Mouse (Mus musculus) layer of hippocampus, postnatal 25 days (tissue): ENCODE results near the gene Sit1. TPM values are rescaled to one million over a fixed set of nuclear protein-coding genes. Genes with fewer than 3 reads are reported as not detected.

ENCODE experiments used
- DNase-seq, 2 experiments: peaks; one replicate each; pipeline ENCODE4 v3.0.0; 2022; ENCODE audit warnings: mixed read lengths in 2 of 2, low spot score in 1 of 2; ENCODE audit errors: extremely low spot score in 1 of 2
- total RNA-seq, 2 experiments: library from RNA; stranded (reverse); gene quantifications; 2 replicates each; pipeline ENCODE4 v1.2.3; 2021

Gene Sit1
- total RNA-seq, 2 experiments from 2014 or later = not detected

- DNase-seq = no peak
These were observed 6.9 kb downstream of the Sit1 start for GRCm38 (mm10) chr4:43476604-43477003.

GRCm38 (mm10) chr4:43473636-43474035 lies 9.9 kb downstream of the Sit1 start:
- DNase-seq = no peak

GRCm38 (mm10) chr4:43470301-43470700 lies 13.2 kb downstream of the Sit1 start:
- DNase-seq = no peak

GRCm38 (mm10) chr4:43466872-43467271 lies 16.7 kb downstream of the Sit1 start:
- DNase-seq = no peak

GRCm38 (mm10) chr4:43465935-43466334 lies 17.6 kb downstream of the Sit1 start:
- no peak for DNase-seq

- DNase-seq = no peak
These were observed 20.4 kb downstream of the Sit1 start for GRCm38 (mm10) chr4:43463102-43463501.

- no peak for DNase-seq
These were observed 26.4 kb downstream of the Sit1 start for GRCm38 (mm10) chr4:43457124-43457523.

GRCm38 (mm10) chr4:43456470-43456869 lies 27.1 kb downstream of the Sit1 start:
- DNase-seq = no peak

- DNase-seq = no peak
These were observed 29.3 kb downstream of the Sit1 start, which contains the start of gene Cd72 for GRCm38 (mm10) chr4:43454041-43454836. Gene Cd72 (minus strand): TSS chr4:43454628.

GRCm38 (mm10) chr4:43453413-43453812 lies 30.1 kb downstream of the Sit1 start:
- no peak for DNase-seq

GRCm38 (mm10) chr4:43452315-43452714 lies 31.2 kb downstream of the Sit1 start:
- DNase-seq = no peak

- DNase-seq = no peak
These were observed 35.0 kb downstream of the Sit1 start for GRCm38 (mm10) chr4:43448554-43448953.

GRCm38 (mm10) chr4:43447251-43447650 lies 36.3 kb downstream of the Sit1 start:
- no peak for DNase-seq

- DNase-seq = no peak
These were observed 40.0 kb downstream of the Sit1 start for GRCm38 (mm10) chr4:43443511-43443910.

GRCm38 (mm10) chr4:43442456-43443361 lies 40.8 kb downstream of the Sit1 start:
- DNase-seq = peak; percentile 46 to 62

GRCm38 (mm10) chr4:43442044-43442443 lies 41.5 kb downstream of the Sit1 start:
- peak; percentile 98 for DNase-seq

GRCm38 (mm10) chr4:43441639-43442038 lies 41.9 kb downstream of the Sit1 start, which contains the start of gene Tesk1:
Gene Tesk1 (plus strand): TSS chr4:43441939.
- DNase-seq = no peak

GRCm38 (mm10) chr4:43432832-43433231 lies 50.7 kb downstream of the Sit1 start:
- no peak for DNase-seq
